Mouse (Mus musculus): ENCODE data around the gene Gm10300. TPM values are rescaled to one million over a fixed set of nuclear protein-coding genes. Genes with fewer than 3 reads are reported as not detected.

Gene Gm10300
- polyA plus RNA-seq, 1 experiment from 2014 or later, result 0.14 TPM

- Histone ChIP-seq H3K36me3 (no peaks in the 10 kb centered on the region), H3K4me1 (replicated peaks) (peaks cover 28% of the 10 kb centered on the region), H3K4me3 (no peak overlapping the region), H3K27ac (no peak overlapping the region), H3K9me3 (no peaks in the 10 kb centered on the region), H3K27me3 (ENCODE audit: insufficient read depth, poor library complexity, severe bottlenecking) (no peaks in the 10 kb centered on the region)
- 81% methylated on average over 8 of the region's 8 CpGs for WGBS
- no peak for DNase-seq (ENCODE audit: low spot score)
Observed at GRCm38 (mm10) chr4:132062289-132062688, 12.2 kb upstream of the Gm10300 start.

- Histone ChIP-seq H3K36me3 (no peaks in the 10 kb centered on the region), H3K27me3 (ENCODE audit: insufficient read depth, poor library complexity, severe bottlenecking) (no peaks in the 10 kb centered on the region), H3K4me1 (replicated peaks) (peaks cover 28% of the 10 kb centered on the region), H3K9me3 (no peaks in the 10 kb centered on the region), H3K27ac (no peak overlapping the region), H3K4me3 (no peak overlapping the region)
- 82% methylated on average over 17 of the region's 17 CpGs for WGBS
- DNase-seq (ENCODE audit: low spot score), result no peak
Observed at GRCm38 (mm10) chr4:132062934-132063884, 11.3 kb upstream of the Gm10300 start.

GRCm38 (mm10) chr4:132064550-132064949, 9.9 kb upstream of the Gm10300 start:
- Histone ChIP-seq H3K4me1 (replicated peaks) (peaks cover 28% of the 10 kb centered on the region), H3K27ac (no peak overlapping the region), H3K36me3 (no peaks in the 10 kb centered on the region), H3K27me3 (ENCODE audit: insufficient read depth, poor library complexity, severe bottlenecking) (no peaks in the 10 kb centered on the region), H3K4me3 (no peak overlapping the region), H3K9me3 (no peaks in the 10 kb centered on the region)
- DNase-seq (ENCODE audit: low spot score), result no peak
- 93% methylated on average over 5 of the region's 5 CpGs for WGBS

GRCm38 (mm10) chr4:132065578-132065977, 8.9 kb upstream of the Gm10300 start:
- Histone ChIP-seq H3K4me1 (replicated peaks) (peaks cover 28% of the 10 kb centered on the region), H3K36me3 (no peaks in the 10 kb centered on the region), H3K27me3 (ENCODE audit: insufficient read depth, poor library complexity, severe bottlenecking) (no peaks in the 10 kb centered on the region), H3K27ac (no peak overlapping the region; the same call in 1 of the 2 replicates), H3K9me3 (no peaks in the 10 kb centered on the region), H3K4me3 (no peak overlapping the region)
- no peak for DNase-seq (ENCODE audit: low spot score)
- WGBS, result 66% methylated on average over 3 of the region's 3 CpGs

- WGBS, result 74% methylated on average over 10 of the region's 10 CpGs
- H3K4me3 ChIP-seq, result no peak overlapping the region
- H3K9me3 ChIP-seq, result no peaks in the 10 kb centered on the region
- peaks cover 28% of the 10 kb centered on the region for H3K4me1 ChIP-seq (replicated peaks)
- DNase-seq (ENCODE audit: low spot score), result no peak
- no peaks in the 10 kb centered on the region for H3K27me3 ChIP-seq (ENCODE audit: insufficient read depth, poor library complexity, severe bottlenecking)
- H3K27ac ChIP-seq, result peak overlapping the region; percentile 40; the same call in 1 of the 2 replicates
- H3K36me3 ChIP-seq, result no peaks in the 10 kb centered on the region
Observed at GRCm38 (mm10) chr4:132066101-132066773, 8.3 kb upstream of the Gm10300 start.

- no peaks in the 10 kb centered on the region for H3K36me3 ChIP-seq
- H3K4me1 ChIP-seq (replicated peaks), result peaks cover 25% of the 10 kb centered on the region
- WGBS, result 85% methylated on average over 14 of the region's 14 CpGs
- no peak for DNase-seq (ENCODE audit: low spot score)
- no peak overlapping the region; the same call in 1 of the 2 replicates for H3K27ac ChIP-seq
- no peak overlapping the region for H3K4me3 ChIP-seq
- H3K9me3 ChIP-seq, result no peaks in the 10 kb centered on the region
- peaks cover 7% of the 10 kb centered on the region for H3K27me3 ChIP-seq (ENCODE audit: insufficient read depth, poor library complexity, severe bottlenecking)
Observed at GRCm38 (mm10) chr4:132067112-132067937, 7.2 kb upstream of the Gm10300 start.

- Histone ChIP-seq H3K4me1 (replicated peaks) (peaks cover 22% of the 10 kb centered on the region), H3K36me3 (no peaks in the 10 kb centered on the region), H3K27me3 (ENCODE audit: insufficient read depth, poor library complexity, severe bottlenecking) (peaks cover 12% of the 10 kb centered on the region), H3K4me3 (no peak overlapping the region), H3K27ac (no peak overlapping the region), H3K9me3 (no peaks in the 10 kb centered on the region)
- no peak for DNase-seq (ENCODE audit: low spot score)
- 88% methylated on average over 2 of the region's 2 CpGs for WGBS
Observed at GRCm38 (mm10) chr4:132067938-132068235, 6.6 kb upstream of the Gm10300 start.

- DNase-seq (ENCODE audit: low spot score), result no peak
- Histone ChIP-seq H3K27ac (no peak overlapping the region), H3K36me3 (no peaks in the 10 kb centered on the region), H3K27me3 (ENCODE audit: insufficient read depth, poor library complexity, severe bottlenecking) (peaks cover 40% of the 10 kb centered on the region), H3K4me1 (replicated peaks) (peaks cover 43% of the 10 kb centered on the region), H3K4me3 (no peak overlapping the region), H3K9me3 (no peaks in the 10 kb centered on the region)
- WGBS, result 92% methylated on average over 2 of the region's 2 CpGs
Observed at GRCm38 (mm10) chr4:132071674-132072073, 2.8 kb upstream of the Gm10300 start.

GRCm38 (mm10) chr4:132072156-132072555, 2.3 kb upstream of the Gm10300 start:
- Histone ChIP-seq H3K4me1 (replicated peaks) (peaks cover 43% of the 10 kb centered on the region), H3K9me3 (no peaks in the 10 kb centered on the region), H3K27me3 (ENCODE audit: insufficient read depth, poor library complexity, severe bottlenecking) (peaks cover 44% of the 10 kb centered on the region), H3K4me3 (no peak overlapping the region), H3K36me3 (no peaks in the 10 kb centered on the region), H3K27ac (no peak overlapping the region)
- no peak for DNase-seq (ENCODE audit: low spot score)
- 75% methylated on average over 3 of the region's 3 CpGs for WGBS

- Histone ChIP-seq H3K27me3 (ENCODE audit: insufficient read depth, poor library complexity, severe bottlenecking) (peaks cover 50% of the 10 kb centered on the region), H3K27ac (no peak overlapping the region), H3K4me1 (replicated peaks) (peaks cover 45% of the 10 kb centered on the region)
Observed at GRCm38 (mm10) chr4:132072946-132073345, 1.6 kb upstream of the Gm10300 start.

GRCm38 (mm10) chr4:132074933-132075769, 654 bp downstream of the Gm10300 start, which contains the start of gene Epb41:
Gene Epb41, minus strand, starts transcription at chr4:132075321.
- H3K27ac ChIP-seq, result peak within 1 kb of the TSS; percentile 84
- H3K36me3 ChIP-seq, result no peaks in the 10 kb centered on the region
- H3K27me3 ChIP-seq (ENCODE audit: insufficient read depth, poor library complexity, severe bottlenecking), result peaks cover 59% of the 10 kb centered on the region
- peaks cover 54% of the 10 kb centered on the region for H3K4me1 ChIP-seq (replicated peaks)
- WGBS, result 2% methylated on average over 47 of the region's 47 CpGs
- H3K4me3 ChIP-seq, result peak within 1 kb of the TSS; percentile 70
- peak; percentile 94 for DNase-seq (ENCODE audit: low spot score)
- H3K9me3 ChIP-seq, result no peaks in the 10 kb centered on the region

More at GRCm38 (mm10) chr4:132072946-132073345, 1.6 kb upstream of the Gm10300 start:
- H3K9me3 ChIP-seq, result no peaks in the 10 kb centered on the region
- no peak for DNase-seq (ENCODE audit: low spot score)
- peak overlapping the region; percentile 70; the same call in 1 of the 2 replicates for H3K4me3 ChIP-seq
- no peaks in the 10 kb centered on the region for H3K36me3 ChIP-seq
- WGBS, result 63% methylated on average over 6 of the region's 6 CpGs

GRCm38 (mm10) chr4:132075796-132076195, 1.3 kb downstream of the Gm10300 start:
- peaks cover 54% of the 10 kb centered on the region for H3K4me1 ChIP-seq (replicated peaks)
- no peak overlapping the region for H3K27ac ChIP-seq
- peaks cover 59% of the 10 kb centered on the region for H3K27me3 ChIP-seq (ENCODE audit: insufficient read depth, poor library complexity, severe bottlenecking)

More at GRCm38 (mm10) chr4:132075796-132076195, 1.3 kb downstream of the Gm10300 start:
- DNase-seq (ENCODE audit: low spot score), result no peak
- Histone ChIP-seq H3K36me3 (no peaks in the 10 kb centered on the region), H3K9me3 (no peaks in the 10 kb centered on the region), H3K4me3 (peak overlapping the region; percentile 70)
- WGBS, result 45% methylated on average over 1 of the region's 1 CpGs

Data from hindbrain, embryonic 10.5 days (tissue).